Mouse (Mus musculus) T-helper 1 cell (primary cell): Measurements from ENCODE around the gene Gm38392.
"Not testable (repeated sequence)": the region's sequence is repeated elsewhere in the genome, so short reads cannot be mapped to it uniquely, and the experiment has no call there.

Experiments used
- in situ Hi-C: fragments of 300-600 bp; cut with MboI, MseI; formaldehyde crosslinking; loops from one replicate; pipeline ENCODE4 v1.15.1; 2025; ENCODE audit warnings: high pct_unique_total_duplicates

Gm38392 gene

DNA sequence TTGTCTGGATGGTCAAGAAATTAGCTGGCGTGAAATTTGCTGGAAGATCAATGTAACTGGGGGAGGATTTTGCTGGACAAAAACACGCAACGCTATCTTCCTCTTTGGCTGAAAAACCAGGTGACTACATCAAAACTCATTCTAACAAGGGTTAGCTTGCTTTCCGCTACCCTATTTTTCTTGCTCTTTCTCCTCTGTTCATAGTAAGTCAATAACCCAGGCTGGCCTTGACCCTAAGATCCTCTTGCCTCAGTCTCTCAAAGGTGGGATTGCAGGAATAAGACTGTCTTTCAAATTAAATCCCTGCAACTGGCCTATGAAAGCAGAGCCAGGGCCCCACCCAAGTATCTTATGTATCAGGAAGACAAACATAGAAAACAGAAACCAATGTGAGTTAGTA is at the start of gene Gm38392:
TSS of gene Gm38392 (minus strand) at position 101 of the 400 bp plus-strand sequence.
- in situ Hi-C loops, result no loop called here

- in situ Hi-C loops, result no loop called here
Observed at GRCm38 (mm10) chr3:88336058-88337013, 49.3 kb upstream of the Gm38392 start, which contains the start of the genes Tmem79 and Smg5. Tmem79 (minus strand) TSS chr3:88336148. Smg5 (plus strand) TSS chr3:88336260.

DNA sequence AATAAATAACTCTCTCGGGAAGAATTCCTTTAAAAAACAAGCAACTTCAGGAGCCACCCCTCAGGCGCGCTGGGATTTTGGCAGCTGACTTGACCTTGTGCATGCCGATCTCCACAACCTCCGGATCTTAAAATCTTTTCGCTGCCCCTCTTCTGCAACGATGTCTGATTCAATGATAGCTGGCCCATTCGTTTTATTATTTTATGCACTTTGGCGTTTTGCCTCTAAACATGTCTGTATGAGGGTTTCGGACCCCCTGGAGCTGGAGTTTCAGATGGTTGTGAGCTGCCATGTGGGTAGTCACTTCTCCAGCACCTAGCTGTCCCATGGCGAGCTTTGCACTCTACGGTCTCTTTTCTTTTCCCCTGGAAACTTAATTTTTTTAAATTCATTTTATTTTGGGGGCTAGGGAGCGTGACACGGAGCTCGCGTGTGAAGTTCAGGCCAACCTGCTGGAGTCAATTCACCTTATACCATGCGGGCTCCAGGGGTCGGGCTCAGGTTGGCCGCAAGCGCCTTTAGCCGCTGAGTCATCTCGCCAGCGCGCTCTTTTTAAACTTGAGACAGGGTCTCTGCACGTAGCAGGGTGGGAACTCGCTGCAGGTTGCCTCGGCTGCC is 48.5 kb upstream of the Gm38392 start:
- in situ Hi-C loops, result no loop called here

- in situ Hi-C loops, result no loop called here
Observed at GRCm38 (mm10) chr3:88334902-88335435, 48.0 kb upstream of the Gm38392 start.

DNA sequence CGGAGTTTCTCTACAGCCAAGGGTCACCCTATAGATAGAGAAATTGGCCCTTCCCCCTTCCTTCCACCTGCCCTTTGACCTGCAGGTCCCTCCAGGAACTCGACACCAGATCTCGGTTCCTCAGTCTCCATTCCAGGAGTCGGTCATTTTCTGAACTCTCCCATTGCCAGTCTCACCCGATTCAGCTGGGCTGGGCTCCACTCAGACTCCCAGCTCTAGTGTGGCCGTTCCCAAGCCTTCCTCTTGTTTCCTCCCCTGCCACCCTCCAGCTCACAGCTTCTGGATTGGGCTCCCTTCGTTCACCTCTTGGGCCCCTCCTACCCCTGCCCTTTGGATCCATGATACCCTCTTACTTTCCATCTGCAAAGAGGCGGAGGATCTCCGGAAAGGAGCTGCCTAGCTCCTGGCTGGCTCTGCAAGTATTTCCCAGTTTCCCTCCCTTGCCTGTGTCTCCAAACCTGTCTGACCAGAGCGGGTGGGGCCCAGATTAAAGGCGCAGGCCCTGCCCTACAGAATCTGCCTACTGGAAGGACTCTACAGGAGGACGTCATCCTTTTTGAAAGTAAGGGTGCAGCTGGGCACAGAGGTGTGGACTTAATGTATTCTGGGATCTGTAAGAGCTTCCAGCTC is 47.1 kb upstream of the Gm38392 start:
- in situ Hi-C loops, result no loop called here

- in situ Hi-C loops, result no loop called here
Observed at GRCm38 (mm10) chr3:88331282-88331681, 44.3 kb upstream of the Gm38392 start.

- in situ Hi-C loops, result no loop called here
Observed at GRCm38 (mm10) chr3:88328956-88329355, 41.9 kb upstream of the Gm38392 start.

- in situ Hi-C loops, result loop anchor here (25.0 kb wide), 3 partner anchors 562 to 1687 kb away; no protein-coding TSS in a partner anchor
Observed at GRCm38 (mm10) chr3:88324951-88325405, 38.0 kb upstream of the Gm38392 start, which contains the start of gene Glmp. Glmp (plus strand) TSS chr3:88325023.

- in situ Hi-C loops, result no loop called here
Observed at GRCm38 (mm10) chr3:88299172-88299571, 12.2 kb upstream of the Gm38392 start.

DNA sequence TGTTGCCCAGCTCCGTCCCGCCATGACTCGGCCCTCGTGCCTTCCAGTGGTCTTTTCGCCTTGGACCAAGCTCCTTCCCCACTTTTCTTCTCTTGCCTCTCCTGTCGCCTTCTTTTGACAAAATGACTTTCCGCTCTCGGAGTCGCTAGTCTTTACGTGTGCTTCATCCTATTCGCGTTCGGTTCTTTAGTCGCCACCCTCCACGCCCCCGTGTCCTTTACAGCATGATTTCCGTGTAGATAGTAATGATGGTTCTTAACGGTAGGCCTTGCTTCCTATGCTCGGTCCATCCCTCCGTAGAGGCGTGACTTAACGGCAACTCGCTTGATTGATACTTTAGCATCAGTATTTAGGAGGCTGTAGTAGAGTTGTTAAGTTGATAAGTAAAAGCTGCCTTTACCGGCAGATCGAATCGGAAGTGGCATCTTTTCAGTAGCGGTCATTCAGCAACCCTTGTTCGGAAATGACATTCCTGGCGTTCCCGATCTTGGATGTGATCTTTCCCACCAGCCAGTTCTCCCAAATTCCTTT is 10.4 kb upstream of the Gm38392 start:
- in situ Hi-C loops, result no loop called here

DNA sequence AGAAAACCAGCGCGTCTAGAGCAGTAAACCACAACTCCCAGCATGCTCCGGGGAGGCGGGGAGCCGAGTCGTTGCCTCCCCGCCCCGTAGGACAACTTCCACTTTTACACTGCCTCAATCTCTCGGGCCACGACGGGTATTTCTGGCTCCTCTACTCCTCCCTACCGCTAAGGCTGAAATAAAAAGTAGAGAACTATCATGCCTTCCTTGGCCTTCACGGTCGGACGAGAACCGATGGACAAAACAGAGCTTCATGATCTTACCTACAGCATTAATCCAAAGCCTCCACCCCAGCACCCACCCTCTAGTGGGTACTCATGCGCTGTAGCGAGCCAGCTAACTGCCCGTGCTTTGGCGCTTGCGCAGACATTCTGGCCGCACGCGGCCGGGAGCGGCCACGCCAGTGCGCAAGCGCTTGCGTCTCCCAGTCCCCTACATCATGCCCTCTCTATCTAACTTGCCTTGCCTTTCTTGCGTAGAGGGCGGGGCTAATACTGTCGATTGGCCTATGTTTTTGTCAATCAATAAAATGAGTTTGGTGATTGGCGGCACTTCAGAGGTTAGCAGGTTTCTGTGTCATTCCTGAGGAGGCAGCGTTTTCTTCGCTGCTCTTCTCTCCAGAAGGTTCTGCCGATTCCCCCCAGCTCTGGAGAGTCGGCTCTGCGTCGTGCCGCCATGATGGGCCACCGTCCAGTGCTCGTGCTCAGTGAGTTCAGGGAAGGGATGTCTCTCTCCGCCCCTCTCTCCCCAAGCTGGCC is 9.7 kb upstream of the Gm38392 start, which contains the start of the genes Tsacc and Cct3:
TSS of gene Tsacc (minus strand) at position 439 of the 758 bp plus-strand sequence.
TSS of gene Cct3 (plus strand) at position 556 of the 758 bp plus-strand sequence.
- in situ Hi-C loops, result no loop called here

- in situ Hi-C loops, result no loop called here
Observed at GRCm38 (mm10) chr3:88296110-88296560, 9.1 kb upstream of the Gm38392 start.

- in situ Hi-C loops, result not testable (repeated sequence)
Observed at GRCm38 (mm10) chr3:88295272-88295671, 8.3 kb upstream of the Gm38392 start.

- in situ Hi-C loops, result no loop called here
Observed at GRCm38 (mm10) chr3:88291970-88292369, 5.0 kb upstream of the Gm38392 start.

DNA sequence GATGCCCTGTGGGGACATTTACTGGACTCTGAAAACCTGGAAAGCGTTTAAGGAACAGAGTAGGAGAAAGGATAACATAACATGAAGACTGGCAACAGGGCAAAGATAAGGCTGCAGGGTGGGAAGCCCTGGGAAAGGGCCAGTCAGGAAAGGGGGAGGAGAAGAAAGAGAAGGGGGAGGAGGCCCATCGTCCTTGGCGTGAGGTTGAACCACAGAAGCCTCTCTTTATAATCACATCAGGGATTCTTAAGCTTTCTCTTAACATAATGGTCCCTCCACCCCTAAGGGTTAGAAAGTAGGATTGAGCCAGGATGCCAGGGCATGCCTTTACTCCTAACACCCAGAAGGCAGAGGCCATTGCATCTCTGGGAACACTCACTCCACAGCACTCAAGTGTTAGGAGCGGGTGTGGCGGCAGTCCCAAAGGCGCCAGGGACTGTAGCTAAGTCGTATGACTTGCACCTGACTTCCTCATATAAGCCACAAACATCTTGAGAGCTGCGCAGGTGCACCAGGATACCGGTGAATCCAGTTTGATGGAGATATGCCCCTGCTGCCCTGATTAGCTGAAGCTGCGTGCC is 1.2 kb upstream of the Gm38392 start:
- in situ Hi-C loops, result not testable (repeated sequence)

DNA sequence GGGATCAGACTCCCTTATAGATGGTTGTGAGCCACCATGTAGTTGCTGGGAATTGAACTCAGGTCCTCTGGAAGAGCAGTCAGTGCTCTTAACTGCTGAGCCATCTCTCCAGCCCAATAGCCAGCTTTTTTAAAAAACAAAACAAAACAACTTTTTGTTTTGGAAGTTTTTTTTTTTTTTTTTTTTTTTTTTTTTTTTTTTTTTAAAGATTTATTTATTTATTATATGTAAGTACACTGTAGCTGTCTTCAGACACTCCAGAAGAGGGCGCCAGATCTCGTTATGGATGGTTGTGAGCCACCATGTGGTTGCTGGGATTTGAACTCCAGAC is 1.5 kb downstream of the Gm38392 start:
- in situ Hi-C loops, result not testable (repeated sequence)

DNA sequence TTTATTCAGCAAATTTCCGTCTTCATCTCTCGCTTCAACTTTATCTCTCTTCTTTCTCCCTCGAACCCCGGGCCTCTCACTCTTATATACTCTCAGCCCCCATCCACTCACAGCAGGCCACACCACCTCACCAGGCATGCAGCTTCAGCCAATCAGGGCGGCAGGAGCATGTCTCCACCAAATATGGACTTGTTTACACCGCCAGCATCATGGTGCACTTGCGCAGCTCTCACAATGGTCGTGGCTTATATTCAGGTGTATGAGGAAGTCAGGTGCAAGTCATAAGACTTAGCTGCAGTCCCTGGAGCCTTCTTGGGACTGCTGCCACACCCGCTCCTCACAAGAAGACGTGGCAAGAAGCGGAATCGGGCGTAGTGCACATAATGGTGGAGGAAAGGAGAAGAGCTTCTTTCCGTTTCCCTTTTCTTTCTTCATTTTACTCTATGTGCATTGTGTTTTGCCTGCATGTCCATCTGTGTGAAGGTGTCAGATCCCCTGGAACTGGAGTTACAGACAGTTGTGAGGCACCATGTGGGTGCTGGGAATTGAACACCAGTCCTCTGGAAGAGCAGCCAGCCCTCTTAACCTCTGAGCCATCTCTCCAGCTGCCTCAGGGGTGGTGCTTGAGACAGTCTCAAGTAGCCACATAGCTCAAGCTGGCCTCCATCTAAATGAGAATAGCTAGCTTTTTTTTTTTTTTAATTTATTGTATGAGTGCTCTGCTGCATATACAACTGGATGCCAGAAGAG is 2.0 kb downstream of the Gm38392 start:
- in situ Hi-C loops, result not testable (repeated sequence)

- in situ Hi-C loops, result not testable (repeated sequence)
Observed at GRCm38 (mm10) chr3:88281141-88281916, 5.7 kb downstream of the Gm38392 start.

DNA sequence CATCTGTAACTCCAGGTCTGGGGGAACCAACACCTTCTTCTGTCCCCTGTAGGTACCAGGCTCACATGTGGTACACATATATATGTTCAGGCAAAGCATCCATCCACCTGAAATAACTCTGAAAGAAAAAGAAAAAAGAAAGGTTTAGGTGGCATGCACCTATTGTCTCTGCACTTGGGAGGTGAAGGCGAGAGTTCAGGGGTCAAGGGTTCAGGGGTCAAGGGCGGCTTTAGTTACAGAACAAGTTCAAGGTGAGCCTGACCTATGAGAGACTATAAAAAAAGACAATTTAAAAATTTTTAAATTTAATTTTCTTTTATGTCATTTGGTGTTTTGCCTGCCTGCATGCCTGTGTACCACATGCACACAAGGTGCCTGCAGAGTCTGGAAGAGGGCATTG is 7.0 kb downstream of the Gm38392 start:
- in situ Hi-C loops, result no loop called here
